Mouse (Mus musculus): Measurements from ENCODE around the gene Plekho1. TPM values are rescaled to one million over a fixed set of nuclear protein-coding genes. Genes with fewer than 3 reads are reported as not detected.
"Not testable (repeated sequence)": the region's sequence is repeated elsewhere in the genome, so short reads cannot be mapped to it uniquely, and the experiment has no call there.

Gene Plekho1
- polyA plus RNA-seq, 1 experiment from 2014 or later: 72.8 TPM

DNA sequence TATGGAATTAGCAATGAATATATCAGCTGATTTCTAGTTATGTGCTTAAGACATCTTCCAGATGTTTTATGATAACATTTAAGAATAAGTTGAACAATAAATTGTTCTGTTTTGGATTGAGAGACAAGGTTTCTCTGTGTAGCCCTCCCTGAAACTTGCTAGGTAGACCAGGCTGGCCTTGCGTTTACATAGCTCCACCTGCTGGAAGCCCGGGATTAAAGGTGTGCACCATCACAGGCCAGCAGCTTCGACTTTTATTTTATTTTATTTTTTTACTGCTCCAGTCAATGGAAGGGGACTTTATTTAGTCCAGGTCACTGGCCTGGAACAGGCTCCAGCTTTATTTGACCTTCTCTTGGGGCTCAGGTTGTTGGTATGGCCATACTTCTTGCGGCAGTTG lies 32.1 kb downstream of the Plekho1 start:
- no peak for ATAC-seq (ENCODE audit: insufficient read depth, low FRiP score, low TSS enrichment)
- WGBS: 53% methylated on average over 4 of the region's 4 CpGs

DNA sequence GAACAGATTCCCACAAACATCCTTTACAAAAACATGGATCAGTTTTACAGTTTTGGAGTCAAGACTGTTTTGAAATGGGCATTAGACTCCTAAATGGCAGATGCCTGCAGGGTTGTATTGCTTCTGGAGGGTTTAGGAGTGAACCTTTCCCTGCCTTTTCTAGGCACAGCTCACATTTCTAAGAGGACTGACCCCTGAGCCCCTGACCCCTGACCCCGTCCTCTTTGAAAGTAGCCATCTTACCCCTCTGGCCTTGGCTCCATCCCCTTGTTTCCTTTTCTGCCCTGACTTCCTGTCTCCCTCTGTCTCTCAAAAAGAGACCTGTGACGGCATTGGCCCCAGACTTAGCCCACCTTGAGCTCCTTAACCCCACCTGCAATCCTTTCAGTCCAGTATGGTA lies 32.6 kb downstream of the Plekho1 start:
- H3K36me3 ChIP-seq (ENCODE audit: control insufficient read depth, insufficient read depth, low read length): no peaks in the 10 kb centered on the region
- H3K9ac ChIP-seq (ENCODE audit: low read length): no peak overlapping the region
- no peaks in the 10 kb centered on the region for H3K4me1 ChIP-seq (ENCODE audit: control insufficient read depth, insufficient read depth, low read length)
- DNase-seq (ENCODE audit: low spot score) (no peak), ATAC-seq (ENCODE audit: insufficient read depth, low FRiP score, low TSS enrichment) (no peak)
- H3K27ac ChIP-seq (ENCODE audit: low read depth, low read length): no peak overlapping the region
- no peaks in the 10 kb centered on the region for H3K9me3 ChIP-seq (ENCODE audit: control insufficient read depth, low read length)
- 33% methylated on average over 2 of the region's 2 CpGs for WGBS
- no peak overlapping the region for H3K4me3 ChIP-seq (ENCODE audit: low read depth, low read length)
- no peak overlapping the region for H3K4me2 ChIP-seq (ENCODE audit: low read depth)
- no peaks in the 10 kb centered on the region for H3K27me3 ChIP-seq (ENCODE audit: control insufficient read depth, insufficient read depth, low read length)

More for the DNA sequence above, 32.1 kb downstream of the Plekho1 start:
- DNase-seq (ENCODE audit: low spot score): no peak
- no peak overlapping the region for H3K4me2 ChIP-seq (ENCODE audit: low read depth)
- no peaks in the 10 kb centered on the region for H3K27me3 ChIP-seq (ENCODE audit: control insufficient read depth, insufficient read depth, low read length)
- H3K4me3 ChIP-seq (ENCODE audit: low read depth, low read length): no peak overlapping the region
- no peaks in the 10 kb centered on the region for H3K4me1 ChIP-seq (ENCODE audit: control insufficient read depth, insufficient read depth, low read length)
- H3K36me3 ChIP-seq (ENCODE audit: control insufficient read depth, insufficient read depth, low read length): no peaks in the 10 kb centered on the region
- H3K9ac ChIP-seq (ENCODE audit: low read length): no peak overlapping the region
- H3K27ac ChIP-seq (ENCODE audit: low read depth, low read length): no peak overlapping the region
- H3K9me3 ChIP-seq (ENCODE audit: control insufficient read depth, low read length): no peaks in the 10 kb centered on the region

DNA sequence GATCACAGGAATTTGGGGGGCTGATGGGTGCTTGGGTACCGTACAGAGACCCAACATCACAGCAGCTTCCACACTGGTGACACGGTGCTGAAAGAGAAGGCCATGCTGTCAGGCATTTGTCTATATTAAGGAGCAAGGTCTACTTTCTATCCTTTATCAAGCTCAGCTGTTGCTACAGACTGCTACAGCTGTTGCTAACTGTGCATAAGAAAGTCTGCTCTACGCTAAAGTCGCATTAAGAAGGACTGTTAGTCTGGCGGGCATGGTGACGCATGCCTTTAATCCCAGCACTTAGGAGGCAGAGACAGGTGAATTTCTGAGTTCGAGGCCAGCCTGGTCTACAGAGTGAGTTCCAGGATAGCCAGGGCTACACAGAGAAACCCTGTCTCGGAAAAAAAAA lies 33.6 kb downstream of the Plekho1 start:
- H3K4me1 ChIP-seq (ENCODE audit: control insufficient read depth, insufficient read depth, low read length); ATAC-seq (ENCODE audit: insufficient read depth, low FRiP score, low TSS enrichment); H3K27ac ChIP-seq (ENCODE audit: low read depth, low read length); H3K4me2 ChIP-seq (ENCODE audit: low read depth); H3K36me3 ChIP-seq (ENCODE audit: control insufficient read depth, insufficient read depth, low read length); H3K4me3 ChIP-seq (ENCODE audit: low read depth, low read length); H3K9me3 ChIP-seq (ENCODE audit: control insufficient read depth, low read length); H3K9ac ChIP-seq (ENCODE audit: low read length); H3K27me3 ChIP-seq (ENCODE audit: control insufficient read depth, insufficient read depth, low read length); DNase-seq (ENCODE audit: low spot score): not testable (repeated sequence)
- 87% methylated on average over 8 of the region's 8 CpGs for WGBS

DNA sequence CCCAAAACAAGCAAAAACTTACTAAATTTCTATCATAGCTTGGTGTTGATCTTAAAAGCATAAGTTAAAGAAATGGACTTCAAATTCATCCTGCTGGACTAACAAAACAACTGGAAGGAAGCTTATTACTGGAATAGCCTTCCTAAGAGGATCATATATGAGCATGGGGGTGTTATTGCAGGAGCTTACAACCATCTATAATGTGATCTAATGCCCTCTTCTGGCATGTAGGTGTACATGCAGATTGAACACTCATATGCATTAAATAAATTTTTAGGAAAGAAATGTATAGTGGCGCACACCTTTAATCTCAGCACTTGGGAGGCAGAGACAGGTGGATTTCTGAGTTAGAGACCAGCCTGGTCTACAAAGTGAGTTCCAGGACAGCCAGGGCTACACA lies 36.0 kb downstream of the Plekho1 start:
- Histone ChIP-seq H3K27me3 (ENCODE audit: control insufficient read depth, insufficient read depth, low read length) (no peaks in the 10 kb centered on the region), H3K4me1 (ENCODE audit: control insufficient read depth, insufficient read depth, low read length) (no peaks in the 10 kb centered on the region), H3K27ac (ENCODE audit: low read depth, low read length) (no peak overlapping the region), H3K9ac (ENCODE audit: low read length) (no peak overlapping the region), H3K4me2 (ENCODE audit: low read depth) (no peak overlapping the region), H3K4me3 (ENCODE audit: low read depth, low read length) (no peak overlapping the region), H3K9me3 (ENCODE audit: control insufficient read depth, low read length) (no peaks in the 10 kb centered on the region), H3K36me3 (ENCODE audit: control insufficient read depth, insufficient read depth, low read length) (no peaks in the 10 kb centered on the region)
- no peak for ATAC-seq (ENCODE audit: insufficient read depth, low FRiP score, low TSS enrichment)
- WGBS: 95% methylated on average over 1 of the region's 1 CpGs
- DNase-seq (ENCODE audit: low spot score): no peak

DNA sequence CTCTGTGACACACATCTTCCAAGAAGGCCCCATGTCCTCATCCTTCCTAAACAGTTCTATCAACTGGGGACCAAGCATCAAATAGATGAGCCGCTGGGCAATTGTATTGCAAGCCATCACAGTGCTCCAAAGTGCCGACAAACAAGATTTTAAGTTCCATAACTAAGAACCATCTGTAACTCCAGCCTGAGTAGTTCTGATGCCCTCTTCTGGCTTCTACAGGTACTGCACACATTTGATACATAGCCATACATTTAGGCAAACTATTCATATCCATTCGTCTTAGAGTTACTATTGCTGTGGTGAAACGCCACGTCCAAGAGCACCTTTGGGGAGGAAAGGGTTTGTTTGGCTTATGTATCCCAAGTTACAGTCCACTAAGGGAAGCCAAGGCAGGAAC lies 36.7 kb downstream of the Plekho1 start:
- no peaks in the 10 kb centered on the region for H3K36me3 ChIP-seq (ENCODE audit: control insufficient read depth, insufficient read depth, low read length)
- H3K9ac ChIP-seq (ENCODE audit: low read length): no peak overlapping the region
- WGBS: 77% methylated on average over 5 of the region's 5 CpGs
- no peaks in the 10 kb centered on the region for H3K27me3 ChIP-seq (ENCODE audit: control insufficient read depth, insufficient read depth, low read length)
- no peak overlapping the region for H3K4me3 ChIP-seq (ENCODE audit: low read depth, low read length)
- DNase-seq (ENCODE audit: low spot score) (no peak), ATAC-seq (ENCODE audit: insufficient read depth, low FRiP score, low TSS enrichment) (no peak)
- H3K4me2 ChIP-seq (ENCODE audit: low read depth): no peak overlapping the region
- no peaks in the 10 kb centered on the region for H3K9me3 ChIP-seq (ENCODE audit: control insufficient read depth, low read length)
- H3K4me1 ChIP-seq (ENCODE audit: control insufficient read depth, insufficient read depth, low read length): no peaks in the 10 kb centered on the region
- H3K27ac ChIP-seq (ENCODE audit: low read depth, low read length): no peak overlapping the region

DNA sequence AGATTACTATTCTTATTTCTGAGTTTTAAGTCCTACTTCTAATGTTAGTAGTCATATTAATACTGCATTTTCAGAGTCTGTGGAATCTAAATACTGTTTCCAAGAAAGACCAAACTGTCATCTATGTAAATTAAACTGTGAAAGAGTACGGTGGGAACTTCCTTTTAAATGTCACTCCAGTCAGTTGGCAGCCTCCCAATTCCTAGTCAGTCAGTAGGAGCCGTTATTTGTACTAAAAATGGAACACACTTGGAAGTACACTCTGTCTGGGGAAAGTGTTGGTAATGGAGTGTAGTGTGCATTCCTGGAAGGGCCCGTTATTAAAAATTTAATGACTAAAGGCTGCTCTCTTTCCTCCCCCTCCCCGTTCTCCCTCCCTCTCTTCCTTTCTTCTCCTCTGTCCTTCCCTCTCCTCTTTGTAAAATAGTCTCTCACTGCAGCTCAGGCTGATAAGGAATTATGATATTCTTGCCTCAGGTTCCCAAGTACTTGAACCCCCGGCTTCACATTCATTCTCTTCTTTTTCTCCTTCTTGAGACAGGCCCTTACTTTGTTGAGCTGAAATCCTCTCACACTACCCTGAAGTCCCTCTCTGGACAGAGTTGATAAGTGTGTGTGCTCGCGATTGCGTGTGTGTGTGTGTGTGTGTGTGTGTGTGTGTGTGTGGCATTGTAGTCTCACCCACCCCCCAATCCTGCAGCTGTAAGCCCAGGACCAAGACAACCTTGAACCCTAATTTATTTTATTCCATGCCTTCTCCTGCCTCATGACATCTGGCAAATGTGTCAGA lies 38.2 kb downstream of the Plekho1 start:
- no peaks in the 10 kb centered on the region for H3K36me3 ChIP-seq (ENCODE audit: control insufficient read depth, insufficient read depth, low read length)
- H3K9me3 ChIP-seq (ENCODE audit: control insufficient read depth, low read length): no peaks in the 10 kb centered on the region
- no peak overlapping the region for H3K4me2 ChIP-seq (ENCODE audit: low read depth)
- no peak overlapping the region for H3K9ac ChIP-seq (ENCODE audit: low read length)
- DNase-seq (ENCODE audit: low spot score): no peak
- no peaks in the 10 kb centered on the region for H3K27me3 ChIP-seq (ENCODE audit: control insufficient read depth, insufficient read depth, low read length)
- no peak overlapping the region for H3K4me3 ChIP-seq (ENCODE audit: low read depth, low read length)
- no peaks in the 10 kb centered on the region for H3K4me1 ChIP-seq (ENCODE audit: control insufficient read depth, insufficient read depth, low read length)
- no peak for ATAC-seq (ENCODE audit: insufficient read depth, low FRiP score, low TSS enrichment)
- no peak overlapping the region for H3K27ac ChIP-seq (ENCODE audit: low read depth, low read length)
- 84% methylated on average over 8 of the region's 8 CpGs for WGBS

DNA sequence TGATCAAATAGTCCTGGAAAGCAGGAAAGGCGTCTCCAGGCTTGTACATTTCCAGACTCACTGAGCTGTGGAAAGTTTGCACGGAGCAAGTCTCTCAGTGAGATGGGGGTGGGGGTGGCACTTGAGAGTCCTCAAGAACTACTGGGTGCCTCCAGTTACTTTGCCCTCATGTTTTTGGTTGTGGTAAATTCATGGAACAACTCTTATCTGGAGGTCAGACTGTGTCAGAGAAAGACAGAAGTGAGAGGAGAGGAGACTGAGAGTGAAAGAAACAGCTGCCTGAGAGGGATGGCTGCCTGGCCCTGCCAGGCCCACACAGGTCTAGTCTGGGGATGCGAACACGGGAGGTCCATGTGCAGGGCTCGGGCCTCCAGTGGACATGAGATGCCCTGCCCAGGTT lies 40.5 kb downstream of the Plekho1 start:
- Histone ChIP-seq H3K4me1 (ENCODE audit: control insufficient read depth, insufficient read depth, low read length) (no peaks in the 10 kb centered on the region), H3K36me3 (ENCODE audit: control insufficient read depth, insufficient read depth, low read length) (no peaks in the 10 kb centered on the region), H3K9me3 (ENCODE audit: control insufficient read depth, low read length) (no peaks in the 10 kb centered on the region), H3K27me3 (ENCODE audit: control insufficient read depth, insufficient read depth, low read length) (no peaks in the 10 kb centered on the region), H3K9ac (ENCODE audit: low read length) (no peak overlapping the region), H3K4me2 (ENCODE audit: low read depth) (no peak overlapping the region), H3K4me3 (ENCODE audit: low read depth, low read length) (no peak overlapping the region), H3K27ac (ENCODE audit: low read depth, low read length) (no peak overlapping the region)
- ATAC-seq (ENCODE audit: insufficient read depth, low FRiP score, low TSS enrichment) (no peak), DNase-seq (ENCODE audit: low spot score) (no peak)
- WGBS: 91% methylated on average over 5 of the region's 5 CpGs

DNA sequence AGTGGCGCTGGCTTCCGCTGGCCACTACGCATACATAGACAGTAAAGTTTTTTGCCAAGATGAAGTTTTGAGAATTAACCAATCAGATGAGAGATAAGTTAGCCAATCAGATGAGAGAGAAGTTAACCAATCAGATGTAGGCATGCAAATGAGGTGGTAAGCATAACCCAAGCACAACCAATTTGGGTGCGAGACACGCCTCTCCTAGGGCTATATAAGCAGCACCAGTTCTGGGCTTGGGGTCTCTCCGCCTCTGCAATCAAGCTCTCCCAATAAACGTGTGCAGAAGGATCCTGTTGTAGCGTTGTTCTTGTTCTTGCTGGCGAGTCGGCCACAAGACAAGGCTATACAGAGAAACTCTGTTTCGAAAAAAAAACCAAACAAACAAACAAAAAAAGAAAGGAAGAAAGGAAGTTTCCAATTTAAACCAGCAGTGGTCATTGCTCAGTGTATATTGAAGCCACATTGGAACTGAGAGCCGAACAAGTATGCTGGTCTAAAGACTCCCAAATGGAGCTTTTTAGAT lies 41.1 kb downstream of the Plekho1 start:
- not testable (repeated sequence) for H3K9ac ChIP-seq (ENCODE audit: low read length); H3K4me2 ChIP-seq (ENCODE audit: low read depth); ATAC-seq (ENCODE audit: insufficient read depth, low FRiP score, low TSS enrichment); H3K9me3 ChIP-seq (ENCODE audit: control insufficient read depth, low read length); H3K27me3 ChIP-seq (ENCODE audit: control insufficient read depth, insufficient read depth, low read length); H3K4me3 ChIP-seq (ENCODE audit: low read depth, low read length); H3K36me3 ChIP-seq (ENCODE audit: control insufficient read depth, insufficient read depth, low read length); DNase-seq (ENCODE audit: low spot score); H3K4me1 ChIP-seq (ENCODE audit: control insufficient read depth, insufficient read depth, low read length); H3K27ac ChIP-seq (ENCODE audit: low read depth, low read length)
- 89% methylated on average over 12 of the region's 12 CpGs for WGBS

DNA sequence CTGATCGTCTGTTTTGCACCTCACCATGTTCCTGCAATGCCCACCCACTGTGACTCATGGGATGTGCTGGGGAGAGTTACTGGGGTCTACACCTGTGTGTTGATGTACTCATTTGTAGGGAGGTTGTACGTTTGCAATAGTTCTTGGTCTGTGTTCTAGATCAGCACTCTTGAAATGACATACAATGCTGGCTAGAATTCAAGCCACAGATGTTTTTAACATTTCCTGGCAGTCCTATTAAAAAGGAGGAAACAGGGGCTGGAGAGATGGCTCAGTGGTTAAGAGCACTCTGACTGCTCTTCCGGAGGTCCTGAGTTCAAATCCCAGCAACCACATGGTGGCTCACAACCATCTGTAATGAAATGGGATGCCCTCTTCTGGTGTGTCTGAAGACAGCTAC lies 42.3 kb downstream of the Plekho1 start:
- 76% methylated on average over 3 of the region's 3 CpGs for WGBS

More for the DNA sequence above, 42.3 kb downstream of the Plekho1 start:
- H3K4me1 ChIP-seq (ENCODE audit: control insufficient read depth, insufficient read depth, low read length): no peaks in the 10 kb centered on the region
- DNase-seq (ENCODE audit: low spot score) (no peak), ATAC-seq (ENCODE audit: insufficient read depth, low FRiP score, low TSS enrichment) (no peak)
- no peaks in the 10 kb centered on the region for H3K9me3 ChIP-seq (ENCODE audit: control insufficient read depth, low read length)
- no peak overlapping the region for H3K4me2 ChIP-seq (ENCODE audit: low read depth)
- H3K27ac ChIP-seq (ENCODE audit: low read depth, low read length): no peak overlapping the region
- no peaks in the 10 kb centered on the region; the same call in 1 of the 2 replicates for H3K36me3 ChIP-seq (ENCODE audit: control insufficient read depth, insufficient read depth, low read length)
- H3K27me3 ChIP-seq (ENCODE audit: control insufficient read depth, insufficient read depth, low read length): no peaks in the 10 kb centered on the region
- no peak overlapping the region for H3K4me3 ChIP-seq (ENCODE audit: low read depth, low read length)
- H3K9ac ChIP-seq (ENCODE audit: low read length): no peak overlapping the region
